Mouse (Mus musculus) bone marrow macrophage, adult 2 months (primary cell): ENCODE results near the gene Eed.

ENCODE experiments used
- CTCF ChIP-seq: IDR thresholded peaks from 2 replicates; pipeline ENCODE4 v1.5.1; 2012; ENCODE audit warnings: low read depth, mild to moderate bottlenecking, low read length, moderate library complexity
- POLR2A ChIP-seq: IDR thresholded peaks from 2 replicates; pipeline ENCODE4 v1.6.1; 2012; ENCODE audit warnings: mild to moderate bottlenecking, low read depth, low read length, borderline replicate concordance

DNA sequence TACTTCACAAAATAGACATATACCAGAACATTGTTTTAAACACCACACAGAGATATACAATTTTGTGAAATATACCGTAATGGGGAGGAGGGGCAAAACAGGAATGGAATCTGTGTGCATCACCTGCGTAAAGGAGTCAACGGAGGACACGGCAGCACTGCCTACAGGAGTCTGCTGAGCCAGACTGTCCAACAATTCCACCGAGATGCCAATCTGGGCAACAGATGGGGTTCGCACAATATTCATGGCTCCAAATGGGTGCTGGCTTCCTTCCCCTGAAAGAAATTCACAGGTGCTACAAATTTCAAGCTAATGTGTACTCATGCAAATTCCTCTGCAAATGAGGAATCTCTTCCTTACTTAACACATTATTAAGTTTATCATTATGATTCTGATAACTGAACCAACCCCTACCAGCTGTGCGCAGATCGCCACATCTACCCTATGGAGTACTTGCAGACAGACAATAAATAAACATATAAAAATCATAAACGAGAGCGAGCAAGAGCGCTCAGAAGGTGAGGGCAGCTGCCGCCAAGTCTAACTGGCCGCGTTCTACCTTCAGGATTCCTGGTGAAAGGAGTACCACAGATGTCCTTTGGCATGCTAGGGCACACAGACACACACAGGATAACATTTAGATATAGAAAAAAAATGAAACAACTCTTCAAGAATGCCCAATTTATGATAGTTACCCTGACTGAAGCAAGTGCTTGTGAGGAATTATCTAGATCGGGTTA is 57.2 kb downstream of the Eed start:
- TF ChIP-seq CTCF (no peak), POLR2A (no peak)
